Mouse (Mus musculus) midbrain, embryonic 10.5 days (tissue): ENCODE results near the gene Etfdh. TPM values are rescaled to one million over a fixed set of nuclear protein-coding genes. Genes with fewer than 3 reads are reported as not detected.

Experiments
- DNase-seq: peaks from one replicate; pipeline ENCODE4 v3.0.0-alpha.2; 2017; ENCODE audit warnings: low spot score
- H3K27ac ChIP-seq: fragments of 300-500 bp; sonication (generic); replicated peaks from 2 replicates; pipeline ENCODE4 v1.5.1; 2016; ENCODE audit warnings: mild to moderate bottlenecking
- H3K27me3 ChIP-seq: fragments of 300-500 bp; sonication (generic); 2 replicates; pipeline ENCODE4 v1.6.1; 2016; ENCODE audit warnings: low read depth, mild to moderate bottlenecking; ENCODE audit not compliant: poor library complexity, severe bottlenecking
- H3K36me3 ChIP-seq: fragments of 300-500 bp; sonication (generic); 2 replicates; pipeline ENCODE4 v1.6.1; 2016; ENCODE audit warnings: mild to moderate bottlenecking, moderate library complexity
- H3K4me1 ChIP-seq: fragments of 300-500 bp; sonication (generic); 2 replicates; pipeline ENCODE4 v1.6.1; 2016
- H3K4me3 ChIP-seq: fragments of 300-500 bp; sonication (generic); 2 replicates; pipeline ENCODE4 v1.5.1; 2016; ENCODE audit warnings: mild to moderate bottlenecking, moderate library complexity
- H3K9me3 ChIP-seq: fragments of 300-500 bp; sonication (generic); replicated peaks from 2 replicates; pipeline ENCODE4 v1.6.1; 2016; ENCODE audit warnings: mild to moderate bottlenecking
- WGBS: fragments of 180-500 bp; shearing (Covaris S2); methylation state at CpG from one replicate; pipeline ENCODE4 v1.1.7; 2016; 5-methylcytosine and 5-hydroxymethylcytosine counted together
- polyA plus RNA-seq: library from polyadenylated mRNA; unstranded; fragments of >200 nt; fragmentation: Nextera tagmentation; extraction: Ambion mirVana; gene quantifications from 2 replicates; pipeline ENCODE4 v1.2.1, GENCODE M21; 2016

The Etfdh gene
- polyA plus RNA-seq = 47.1 and 55.5 TPM in 2 replicates

GRCm38 (mm10) chr3:79629416-79629730, at the start of gene Etfdh:
TSS of gene Etfdh (minus strand) at chr3:79629500.
- Histone ChIP-seq H3K4me3 (peak within 1 kb of the TSS; percentile 77), H3K4me1 (peaks cover 21% of the 10 kb centered on the region), H3K36me3 (peaks cover 33% of the 10 kb centered on the region), H3K27ac (peak within 1 kb of the TSS; percentile 94), H3K27me3 (no peaks in the 10 kb centered on the region), H3K9me3 (peaks cover 14% of the 10 kb centered on the region)
- WGBS = under 1% methylated on average over 11 of the region's 11 CpGs
- DNase-seq = peak; percentile 73

GRCm38 (mm10) chr3:79676411-79676810, 47.1 kb upstream of the Etfdh start:
- Histone ChIP-seq H3K36me3 (no peaks in the 10 kb centered on the region), H3K4me1 (no peaks in the 10 kb centered on the region), H3K4me3 (no peak overlapping the region), H3K9me3 (no peaks in the 10 kb centered on the region), H3K27ac (no peak overlapping the region), H3K27me3 (no peaks in the 10 kb centered on the region)
- no peak for DNase-seq
- 86% methylated on average over 3 of the region's 3 CpGs for WGBS

DNA sequence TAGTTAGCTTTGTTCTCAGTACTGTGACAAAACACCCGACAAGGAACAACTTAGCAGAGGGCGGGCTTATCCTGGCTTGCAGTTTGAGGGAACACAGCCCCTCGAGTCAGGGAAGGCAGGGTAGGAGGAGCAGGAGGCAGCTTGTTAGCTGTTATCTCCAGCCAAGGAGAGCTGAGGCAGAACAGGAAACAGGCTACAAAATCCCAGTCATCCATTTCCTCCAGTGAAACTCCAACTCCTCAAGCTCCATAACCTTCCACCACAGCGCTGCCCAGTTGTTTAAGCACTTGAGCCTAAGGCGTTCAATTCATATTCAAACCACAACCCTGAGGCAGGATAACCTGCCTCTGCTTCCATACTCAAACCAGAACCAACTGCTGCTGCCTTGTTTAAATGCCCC, 45.3 kb upstream of the Etfdh start:
- no peaks in the 10 kb centered on the region for H3K9me3 ChIP-seq
- no peak overlapping the region for H3K27ac ChIP-seq
- no peaks in the 10 kb centered on the region for H3K27me3 ChIP-seq
- H3K4me1 ChIP-seq = no peaks in the 10 kb centered on the region
- H3K4me3 ChIP-seq = no peak overlapping the region
- H3K36me3 ChIP-seq = no peaks in the 10 kb centered on the region
- DNase-seq = no peak
- WGBS = 86% methylated on average over 5 of the region's 5 CpGs

DNA sequence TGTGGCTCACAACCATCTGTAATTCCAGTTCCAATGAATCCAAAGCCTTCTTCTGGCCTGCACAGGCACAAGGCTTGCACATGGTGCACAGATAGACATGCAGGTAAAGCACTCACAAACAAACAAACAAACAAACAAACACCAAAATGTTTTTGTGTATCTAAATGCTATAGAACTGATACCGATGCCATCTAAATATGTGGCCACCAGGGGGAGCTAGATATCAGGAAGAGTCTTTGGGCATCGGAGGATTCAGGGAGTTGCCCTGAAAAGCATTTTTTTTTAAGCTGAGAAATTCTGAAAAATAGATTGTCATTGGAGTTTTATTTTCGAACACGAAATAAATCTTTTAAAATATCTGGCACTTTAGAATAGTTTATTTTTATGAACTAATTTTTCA, 43.8 kb upstream of the Etfdh start:
- WGBS = 18% methylated on average over 4 of the region's 4 CpGs
- no peak overlapping the region for H3K4me3 ChIP-seq
- DNase-seq = peak; percentile 47

GRCm38 (mm10) chr3:79672188-79672587, 42.9 kb upstream of the Etfdh start:
- H3K9me3 ChIP-seq = no peaks in the 10 kb centered on the region
- H3K36me3 ChIP-seq = no peaks in the 10 kb centered on the region
- H3K27me3 ChIP-seq = no peaks in the 10 kb centered on the region
- H3K4me1 ChIP-seq = no peaks in the 10 kb centered on the region
- 86% methylated on average over 16 of the region's 16 CpGs for WGBS
- no peak overlapping the region for H3K4me3 ChIP-seq
- DNase-seq = no peak
- H3K27ac ChIP-seq = no peak overlapping the region

More for the DNA sequence above, 43.8 kb upstream of the Etfdh start:
- Histone ChIP-seq H3K27me3 (no peaks in the 10 kb centered on the region), H3K27ac (no peak overlapping the region), H3K4me1 (no peaks in the 10 kb centered on the region), H3K9me3 (no peaks in the 10 kb centered on the region), H3K36me3 (no peaks in the 10 kb centered on the region)

GRCm38 (mm10) chr3:79670556-79670955, 41.3 kb upstream of the Etfdh start:
- DNase-seq = no peak
- H3K4me3 ChIP-seq = no peak overlapping the region

GRCm38 (mm10) chr3:79664787-79665408, 35.6 kb upstream of the Etfdh start:
- Histone ChIP-seq H3K9me3 (no peaks in the 10 kb centered on the region), H3K4me1 (no peaks in the 10 kb centered on the region), H3K27ac (no peak overlapping the region), H3K36me3 (no peaks in the 10 kb centered on the region), H3K4me3 (no peak overlapping the region), H3K27me3 (no peaks in the 10 kb centered on the region)
- peak; percentile 51 for DNase-seq
- 44% methylated on average over 9 of the region's 9 CpGs for WGBS

More at GRCm38 (mm10) chr3:79670556-79670955, 41.3 kb upstream of the Etfdh start:
- no peaks in the 10 kb centered on the region for H3K27me3 ChIP-seq
- WGBS = 87% methylated on average over 7 of the region's 7 CpGs
- no peaks in the 10 kb centered on the region for H3K9me3 ChIP-seq
- H3K36me3 ChIP-seq = no peaks in the 10 kb centered on the region
- H3K27ac ChIP-seq = no peak overlapping the region
- no peaks in the 10 kb centered on the region for H3K4me1 ChIP-seq

- H3K4me3 ChIP-seq = no peak overlapping the region
- no peaks in the 10 kb centered on the region for H3K27me3 ChIP-seq
- H3K36me3 ChIP-seq = no peaks in the 10 kb centered on the region
- H3K9me3 ChIP-seq = no peaks in the 10 kb centered on the region
- no peak overlapping the region for H3K27ac ChIP-seq
- H3K4me1 ChIP-seq = no peaks in the 10 kb centered on the region
- 78% methylated on average over 5 of the region's 5 CpGs for WGBS
- DNase-seq = no peak
Observed at GRCm38 (mm10) chr3:79656682-79657081, 27.4 kb upstream of the Etfdh start.

GRCm38 (mm10) chr3:79652129-79652528, 22.8 kb upstream of the Etfdh start:
- 92% methylated on average over 6 of the region's 6 CpGs for WGBS
- Histone ChIP-seq H3K36me3 (no peaks in the 10 kb centered on the region), H3K9me3 (no peaks in the 10 kb centered on the region)

DNA sequence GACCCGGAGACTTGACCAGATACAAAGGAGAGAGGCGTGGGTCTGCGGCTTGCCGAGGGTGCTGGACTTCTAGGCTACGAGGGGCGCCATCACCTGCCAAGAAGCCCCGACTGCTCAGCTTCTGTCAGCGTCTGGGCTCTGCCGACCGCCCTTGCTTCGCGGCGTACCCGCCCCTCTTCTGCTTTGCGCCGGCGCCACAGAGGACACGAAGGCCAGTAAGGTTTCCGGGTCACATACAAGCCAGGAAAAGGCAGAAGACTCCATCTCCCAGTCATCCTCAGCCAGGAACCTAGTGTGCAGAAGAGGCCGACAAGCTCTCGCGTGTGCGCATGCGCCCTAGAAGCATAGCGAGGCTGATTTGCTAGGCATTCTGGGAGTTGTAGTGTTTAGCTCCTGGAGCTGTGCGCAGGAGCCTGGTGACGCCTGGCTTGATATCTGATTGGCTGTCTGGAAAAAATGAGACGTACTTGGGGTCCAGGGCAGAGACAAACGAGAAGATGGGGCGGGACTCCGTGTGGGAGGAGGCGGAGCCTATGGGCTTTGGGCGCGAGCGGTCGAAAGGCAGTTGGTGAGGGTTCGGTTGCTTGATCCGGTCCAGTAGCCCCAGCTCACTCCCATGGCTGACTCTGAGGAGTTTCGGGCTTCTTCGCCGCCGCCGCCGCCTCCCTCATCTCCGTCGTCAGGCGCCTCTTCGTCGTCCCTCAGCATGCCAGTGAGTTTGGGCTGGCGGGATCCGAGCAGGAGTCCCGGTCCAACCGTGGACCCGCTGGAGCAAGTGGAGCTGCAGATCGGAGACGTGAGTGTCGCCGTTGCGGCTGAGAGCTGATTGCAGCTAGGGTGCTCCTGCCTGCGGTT, 512 bp downstream of the Etfdh start, which contains the start of gene 4930579G24Rik:
Gene 4930579G24Rik, plus strand, starts transcription at position 519 of the 855 bp plus-strand sequence.
- under 1% methylated on average over 60 of the region's 60 CpGs for WGBS
- peaks cover 30% of the 10 kb centered on the region for H3K36me3 ChIP-seq
- peak; percentile 98 for DNase-seq

More at GRCm38 (mm10) chr3:79652129-79652528, 22.8 kb upstream of the Etfdh start:
- Histone ChIP-seq H3K27ac (no peak overlapping the region), H3K4me1 (no peaks in the 10 kb centered on the region), H3K27me3 (no peaks in the 10 kb centered on the region), H3K4me3 (no peak overlapping the region)
- no peak for DNase-seq

GRCm38 (mm10) chr3:79628182-79628560, 1.1 kb downstream of the Etfdh start:
- WGBS = 2% methylated on average over 9 of the region's 9 CpGs
- H3K9me3 ChIP-seq = peaks cover 5% of the 10 kb centered on the region
- H3K4me1 ChIP-seq = peaks cover 21% of the 10 kb centered on the region
- no peaks in the 10 kb centered on the region for H3K27me3 ChIP-seq
- peak overlapping the region; percentile 77 for H3K4me3 ChIP-seq
- no peak for DNase-seq
- H3K27ac ChIP-seq = peak overlapping the region; percentile 94
- H3K36me3 ChIP-seq = peaks cover 24% of the 10 kb centered on the region

More for the DNA sequence above, 512 bp downstream of the Etfdh start, which contains the start of gene 4930579G24Rik:
- Histone ChIP-seq H3K4me3 (peak within 1 kb of the TSS; percentile 77), H3K4me1 (peaks cover 21% of the 10 kb centered on the region), H3K9me3 (peaks cover 11% of the 10 kb centered on the region), H3K27ac (peak within 1 kb of the TSS; percentile 94), H3K27me3 (no peaks in the 10 kb centered on the region)

- Histone ChIP-seq H3K36me3 (peaks cover 21% of the 10 kb centered on the region), H3K4me3 (peak overlapping the region; percentile 77), H3K27me3 (no peaks in the 10 kb centered on the region), H3K4me1 (peaks cover 21% of the 10 kb centered on the region), H3K9me3 (no peaks in the 10 kb centered on the region; the same call in 1 of the 2 replicates), H3K27ac (peak overlapping the region; percentile 94; the same call in 1 of the 2 replicates)
- no peak for DNase-seq
- WGBS = 45% methylated on average over 10 of the region's 10 CpGs
Observed at GRCm38 (mm10) chr3:79627484-79628181, 1.7 kb downstream of the Etfdh start.
